Mouse (Mus musculus) heart, adult 2 months (tissue): Measurements from ENCODE around the gene Cd276. TPM values are rescaled to one million over a fixed set of nuclear protein-coding genes. Genes with fewer than 3 reads are reported as not detected.
A peak's percentile ranks its signal among the peaks of the same experiment; 100 is the strongest.
"Not testable (repeated sequence)": the region's sequence is repeated elsewhere in the genome, so short reads cannot be mapped to it uniquely, and the experiment has no call there.

ENCODE experiments used
- DNase-seq, 2 experiments: peaks; one replicate each; pipeline ENCODE4 v3.0.0; 2021
- H3K27ac ChIP-seq: fragments of 200-600 bp; 2 replicates; pipeline ENCODE4 v1.8.1; 2022
- H3K27me3 ChIP-seq: fragments of 200-500 bp; 2 replicates; pipeline ENCODE4 v1.6.1; 2012; ENCODE audit warnings: mild to moderate bottlenecking, low read length, inconsistent platforms, mixed read lengths; ENCODE audit not compliant: control insufficient read depth, insufficient read depth
- H3K36me3 ChIP-seq: fragments of 200-500 bp; 2 replicates; pipeline ENCODE4 v1.6.1; 2012; ENCODE audit warnings: low read length, inconsistent platforms; ENCODE audit not compliant: control insufficient read depth, insufficient read depth
- H3K4me1 ChIP-seq: fragments of 200-500 bp; 2 replicates; pipeline ENCODE4 v1.6.1; 2011; ENCODE audit warnings: low read length; ENCODE audit not compliant: control insufficient read depth, insufficient read depth
- H3K4me3 ChIP-seq: fragments of 200-600 bp; 2 replicates; pipeline ENCODE4 v1.8.1; 2022
- H3K79me2 ChIP-seq: fragments of 200-500 bp; replicated peaks from 2 replicates; pipeline ENCODE4 v1.6.1; 2012; ENCODE audit warnings: mild to moderate bottlenecking, inconsistent platforms, low read length, moderate library complexity, mixed read lengths; ENCODE audit not compliant: control insufficient read depth, insufficient read depth
- H3K9ac ChIP-seq: fragments of 200-500 bp; 2 replicates; pipeline ENCODE4 v1.6.1; 2012; ENCODE audit warnings: low read depth, mild to moderate bottlenecking, control low read depth, inconsistent platforms, low read length, mixed read lengths
- CTCF ChIP-seq: fragments of 200-600 bp; IDR thresholded peaks from 2 replicates; pipeline ENCODE4 v1.8.1; 2022; ENCODE audit warnings: antibody characterized with exemption, mild to moderate bottlenecking, moderate library complexity
- EP300 ChIP-seq: fragments of 200-500 bp; IDR thresholded peaks from 2 replicates; pipeline ENCODE4 v1.6.1; 2011; ENCODE audit warnings: low read depth, low read length, control low read depth; ENCODE audit not compliant: insufficient read depth
- POLR2A ChIP-seq: fragments of 200-500 bp; IDR thresholded peaks from 2 replicates; pipeline ENCODE4 v1.6.1; 2011; ENCODE audit warnings: mild to moderate bottlenecking, low read depth, low read length, control low read depth; ENCODE audit not compliant: insufficient read depth
- WGBS: fragments of 180-500 bp; shearing (Covaris S2); methylation state at CpG from one replicate; pipeline ENCODE4 v1.1.7; 2018; 5-methylcytosine and 5-hydroxymethylcytosine counted together
- intact Hi-C: fragments of 180-260 bp; cut with DNase I; formaldehyde crosslinking; loops from one replicate; pipeline ENCODE4 v1.15.1; 2025
- polyA plus RNA-seq: library from polyadenylated mRNA; depleted of rRNA; stranded (reverse); fragments of >200 nt; gene quantifications from 2 replicates; pipeline ENCODE4 v1.2.3, GENCODE M21; 2012
- total RNA-seq, 2 experiments: library from RNA; stranded (reverse); gene quantifications; 2 replicates each; pipeline ENCODE4 v1.2.3; 2021

Gene Cd276
- total and polyA plus RNA-seq, 3 experiments = 7.1 to 10.0 (median 8.5) TPM

DNA sequence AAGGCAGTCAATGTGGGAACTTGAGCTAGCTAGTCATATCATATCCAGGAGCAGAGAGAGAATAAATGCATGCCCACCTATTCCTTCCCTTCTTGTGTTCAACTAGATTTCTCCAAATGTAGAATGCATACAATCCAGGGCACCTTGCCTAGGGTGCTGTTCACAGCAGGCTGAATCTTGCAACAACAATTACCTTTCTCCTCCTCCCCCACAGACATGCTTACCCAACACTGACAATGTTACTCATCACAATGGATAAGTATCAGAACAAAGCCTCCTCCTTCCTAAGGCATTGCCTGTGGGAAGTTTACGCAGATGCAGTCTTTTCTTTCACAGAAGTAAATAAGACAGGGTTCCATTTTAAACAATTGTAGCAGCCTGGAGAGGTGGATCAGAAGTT lies 15.8 kb upstream of the Cd276 start:
- no peak overlapping the region for H3K27ac ChIP-seq
- no peaks in the 10 kb centered on the region for H3K27me3 ChIP-seq
- no peak overlapping the region for H3K4me3 ChIP-seq
- TF ChIP-seq POLR2A (no peak), CTCF (no peak), EP300 (no peak)
- DNase-seq = no peak
- H3K9ac ChIP-seq = no peak overlapping the region
- intact Hi-C loops = no loop called here
- H3K4me1 ChIP-seq = no peaks in the 10 kb centered on the region
- 94% methylated on average over 1 of the region's 1 CpGs for WGBS
- H3K79me2 ChIP-seq = no peaks in the 10 kb centered on the region
- H3K36me3 ChIP-seq = no peaks in the 10 kb centered on the region

DNA sequence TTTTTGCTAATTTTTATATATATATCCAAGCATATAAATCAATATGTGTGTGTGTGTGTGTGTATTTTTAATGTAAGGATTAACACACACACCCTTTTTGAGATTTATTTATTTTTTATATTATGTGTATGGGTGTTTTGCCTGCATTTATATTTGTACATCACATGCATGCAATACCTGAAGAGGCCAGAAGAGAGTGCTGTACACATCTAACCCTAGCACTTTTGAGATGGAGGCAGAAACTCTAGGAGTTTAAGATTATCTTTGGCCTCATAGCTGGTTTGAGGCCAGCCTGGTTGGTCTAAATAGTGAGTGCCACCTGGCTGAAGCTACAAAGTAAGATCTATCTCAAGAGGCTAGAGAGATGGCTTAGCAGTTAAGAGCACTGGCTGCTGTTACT lies 12.4 kb upstream of the Cd276 start:
- H3K27ac ChIP-seq = no peak overlapping the region

GRCm38 (mm10) chr9:58565945-58566344 lies 10.7 kb upstream of the Cd276 start:
- H3K4me3 ChIP-seq, H3K79me2 ChIP-seq, H3K9ac ChIP-seq, H3K27ac ChIP-seq, H3K4me1 ChIP-seq, intact Hi-C loops, DNase-seq, H3K36me3 ChIP-seq, H3K27me3 ChIP-seq: not testable (repeated sequence)
- WGBS = 72% methylated on average over 3 of the region's 3 CpGs

More for the DNA sequence above, 12.4 kb upstream of the Cd276 start:
- TF ChIP-seq EP300 (no peak), CTCF (peak; percentile 66), POLR2A (no peak)
- intact Hi-C loops = no loop called here
- Histone ChIP-seq H3K4me3 (no peak overlapping the region), H3K36me3 (no peaks in the 10 kb centered on the region), H3K27me3 (no peaks in the 10 kb centered on the region), H3K9ac (no peak overlapping the region), H3K79me2 (no peaks in the 10 kb centered on the region), H3K4me1 (no peaks in the 10 kb centered on the region)
- no peak for DNase-seq

- intact Hi-C loops = loop anchor here (2.0 kb wide), 1 partner anchor 19 kb away; no protein-coding TSS in a partner anchor
- Histone ChIP-seq H3K27me3 (no peaks in the 10 kb centered on the region), H3K4me1 (peaks cover 4% of the 10 kb centered on the region; the same call in 1 of the 2 replicates), H3K9ac (no peak overlapping the region), H3K36me3 (no peaks in the 10 kb centered on the region), H3K4me3 (no peak overlapping the region), H3K27ac (peak overlapping the region; percentile 69), H3K79me2 (no peaks in the 10 kb centered on the region)
- 46% methylated on average over 3 of the region's 3 CpGs for WGBS
- no peak for DNase-seq
- TF ChIP-seq POLR2A (no peak), CTCF (no peak), EP300 (no peak)
Measured at GRCm38 (mm10) chr9:58560211-58560610, 5.0 kb upstream of the Cd276 start.

DNA sequence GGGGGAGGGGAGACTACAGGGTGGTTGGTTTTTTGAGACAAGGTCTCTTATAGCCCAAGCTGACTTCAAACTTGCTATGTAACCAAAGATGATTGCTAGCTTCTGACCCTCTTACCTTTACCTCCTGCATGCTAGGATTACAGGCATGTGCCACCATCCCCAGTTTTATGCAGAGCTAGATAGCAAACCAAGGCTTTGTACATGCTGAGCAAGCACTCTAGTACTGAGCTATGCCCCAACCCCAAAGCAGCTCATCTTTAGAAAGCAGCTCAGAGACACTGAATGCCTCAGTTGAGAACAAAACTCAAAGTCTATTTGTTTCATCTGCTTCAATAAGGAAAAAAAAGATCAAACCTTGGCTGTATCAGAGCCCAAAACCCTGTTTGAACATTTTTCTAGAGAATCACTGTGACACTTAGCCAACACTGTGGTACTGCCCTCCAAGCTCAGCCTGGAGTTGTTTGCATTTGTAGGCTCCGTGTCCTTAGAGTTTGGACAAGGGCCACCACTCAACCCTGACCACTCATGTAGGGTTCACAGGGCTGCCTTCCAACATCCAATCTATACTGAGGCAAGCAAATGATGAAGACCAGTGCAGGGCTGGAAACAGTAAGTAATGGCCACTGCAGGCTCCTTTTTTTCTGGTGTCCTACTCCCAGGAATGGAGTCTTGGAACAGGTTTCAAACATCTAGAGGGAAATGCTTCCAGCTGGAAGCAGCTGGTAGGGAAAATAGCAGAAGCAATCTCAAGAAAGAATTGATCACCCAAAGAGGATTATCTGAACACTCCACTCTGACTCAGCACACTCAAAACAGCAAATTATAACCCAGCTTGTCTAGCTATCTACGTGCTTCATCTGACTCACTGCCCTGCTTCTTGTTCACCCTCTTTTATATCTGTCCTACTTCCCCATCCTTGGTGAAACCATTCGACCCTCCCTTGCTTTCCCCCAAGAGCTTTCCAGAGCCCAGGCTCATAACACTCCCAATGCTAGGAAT lies 2.5 kb upstream of the Cd276 start:
- Histone ChIP-seq H3K4me1 (peaks cover 6% of the 10 kb centered on the region), H3K79me2 (no peaks in the 10 kb centered on the region), H3K36me3 (no peaks in the 10 kb centered on the region), H3K27me3 (no peaks in the 10 kb centered on the region), H3K9ac (no peak overlapping the region), H3K4me3 (no peak overlapping the region), H3K27ac (no peak overlapping the region; the same call in 1 of the 2 replicates)
- WGBS = 58% methylated on average over 3 of the region's 3 CpGs
- DNase-seq = no peak
- intact Hi-C loops = no loop called here
- TF ChIP-seq EP300 = no peak

- H3K9ac ChIP-seq = no peak overlapping the region
- no peaks in the 10 kb centered on the region for H3K79me2 ChIP-seq
- DNase-seq = no peak
- intact Hi-C loops = no loop called here
- no peaks in the 10 kb centered on the region for H3K36me3 ChIP-seq
- no peaks in the 10 kb centered on the region for H3K27me3 ChIP-seq
- TF ChIP-seq CTCF (no peak), POLR2A (no peak), EP300 (no peak)
- peaks cover 6% of the 10 kb centered on the region for H3K4me1 ChIP-seq
- no peak overlapping the region for H3K27ac ChIP-seq
- no peak overlapping the region for H3K4me3 ChIP-seq
- 50% methylated on average over 7 of the region's 7 CpGs for WGBS
Measured at GRCm38 (mm10) chr9:58556627-58557026, 1.4 kb upstream of the Cd276 start.
